Mouse (Mus musculus): ENCODE results near the gene Fgfr1op2.

DNA sequence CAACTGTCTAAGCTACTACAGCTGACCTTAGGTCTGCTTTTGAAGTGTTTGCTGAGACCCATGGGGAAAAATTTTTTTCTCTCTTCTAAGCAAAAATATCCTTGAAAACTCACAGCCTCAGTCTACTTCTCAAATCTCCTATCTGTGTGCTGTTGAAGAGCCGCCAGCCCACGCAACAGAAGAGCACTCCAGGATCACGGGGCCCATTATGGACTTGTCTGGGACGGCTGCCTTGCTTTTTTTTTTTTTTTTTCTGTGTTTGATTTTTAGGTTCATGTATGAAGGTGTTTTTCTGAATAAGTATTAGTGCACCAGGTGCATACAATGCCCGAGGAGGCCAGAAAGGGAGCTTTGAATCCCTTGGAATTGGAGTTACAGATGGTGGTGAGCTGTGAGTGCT, 59.5 kb downstream of the Fgfr1op2 start:
- TF ChIP-seq CTCF (IDR thresholded peaks at IDR 0.05; ENCODE audit: control insufficient read depth, insufficient read depth, low read length), result no peak
- no peak for TF ChIP-seq POLR2A (IDR thresholded peaks at IDR 0.05; ENCODE audit: borderline replicate concordance, control insufficient read depth, low read depth, low read length)
